Mouse (Mus musculus): Measurements from ENCODE around the gene Tbx10.

DNA sequence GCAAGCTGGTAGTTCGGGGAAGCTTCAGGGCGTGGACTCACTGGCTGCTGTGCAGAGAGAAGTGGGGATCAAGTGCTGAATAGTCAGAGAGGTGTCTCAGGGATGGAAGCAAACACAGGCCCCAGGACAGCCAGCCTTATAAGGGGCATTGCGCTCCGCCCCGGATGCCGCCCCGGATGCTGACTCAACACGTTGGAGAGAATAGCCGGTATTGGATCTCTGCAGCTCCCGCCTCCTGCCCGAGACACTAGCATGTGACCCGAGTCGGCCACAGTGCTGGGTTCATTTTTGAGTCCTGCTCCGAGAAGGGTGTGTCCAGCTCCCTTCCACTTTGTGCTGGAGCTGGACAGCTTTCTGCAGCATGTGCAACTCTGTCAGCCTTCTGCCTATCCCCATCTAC is 49.6 kb downstream of the Tbx10 start:
- TF ChIP-seq CTCF (IDR thresholded peaks at IDR 0.05; ENCODE audit: extremely low read depth, insufficient read depth, low read length): no peak
- TF ChIP-seq POLR2A (IDR thresholded peaks at IDR 0.05; ENCODE audit: extremely low read depth, insufficient read depth, low read length): no peak
